Mouse (Mus musculus) bone marrow macrophage, adult 2 months (primary cell): ENCODE results near the gene Strap.

Source experiments
- CTCF ChIP-seq: IDR thresholded peaks from 2 replicates; pipeline ENCODE4 v1.5.1; 2012; ENCODE audit warnings: low read depth, mild to moderate bottlenecking, low read length, moderate library complexity
- POLR2A ChIP-seq: IDR thresholded peaks from 2 replicates; pipeline ENCODE4 v1.6.1; 2012; ENCODE audit warnings: mild to moderate bottlenecking, low read depth, low read length, borderline replicate concordance

- no peak for TF ChIP-seq CTCF
- no peak for TF ChIP-seq POLR2A
Observed at GRCm38 (mm10) chr6:137795494-137795893, 60.6 kb downstream of the Strap start.
